Mouse (Mus musculus) neural tube, embryonic 15.5 days (tissue): ENCODE data around the gene Sept9. TPM values are rescaled to one million over a fixed set of nuclear protein-coding genes. Genes with fewer than 3 reads are reported as not detected.

Source experiments
- ATAC-seq: fragments of 200-750 bp; cut with Nextera tagmentation; 2 replicates; pipeline ENCODE4 v1.8.0; 2017; ENCODE audit warnings: mild to moderate bottlenecking, moderate TSS enrichment, moderate library complexity; ENCODE audit not compliant: low FRiP score
- H3K27ac ChIP-seq: fragments of 300-500 bp; sonication (generic); replicated peaks from 2 replicates; pipeline ENCODE4 v1.5.1; 2015; ENCODE audit warnings: mild to moderate bottlenecking, inconsistent platforms
- H3K27me3 ChIP-seq: fragments of 300-500 bp; sonication (generic); replicated peaks from 2 replicates; pipeline ENCODE4 v1.6.1; 2015; ENCODE audit warnings: inconsistent platforms
- H3K36me3 ChIP-seq: fragments of 300-500 bp; sonication (generic); 2 replicates; pipeline ENCODE4 v1.6.1; 2015; ENCODE audit warnings: inconsistent platforms
- H3K4me1 ChIP-seq: fragments of 300-500 bp; sonication (generic); 2 replicates; pipeline ENCODE4 v1.6.1; 2015; ENCODE audit warnings: inconsistent platforms
- H3K4me2 ChIP-seq: fragments of 300-500 bp; sonication (generic); 2 replicates; pipeline ENCODE4 v1.6.1; 2015; ENCODE audit warnings: inconsistent platforms, mild to moderate bottlenecking, moderate library complexity
- H3K4me3 ChIP-seq: fragments of 300-500 bp; sonication (generic); replicated peaks from 2 replicates; pipeline ENCODE4 v1.5.1; 2015; ENCODE audit warnings: mild to moderate bottlenecking, inconsistent platforms
- H3K9ac ChIP-seq: fragments of 300-500 bp; sonication (generic); replicated peaks from 2 replicates; pipeline ENCODE4 v1.6.1; 2015; ENCODE audit warnings: mild to moderate bottlenecking, inconsistent platforms
- H3K9me3 ChIP-seq: fragments of 300-500 bp; sonication (generic); replicated peaks from 2 replicates; pipeline ENCODE4 v1.6.1; 2016; ENCODE audit warnings: inconsistent platforms
- WGBS: fragments of 180-500 bp; shearing (Covaris S2); methylation state at CpG from one replicate; pipeline ENCODE4 v1.1.7; 2015; ENCODE audit warnings: mixed read lengths; 5-methylcytosine and 5-hydroxymethylcytosine counted together
- polyA plus RNA-seq: library from polyadenylated mRNA; unstranded; fragments of >200 nt; fragmentation: Nextera tagmentation; extraction: Ambion mirVana; gene quantifications from 2 replicates; pipeline ENCODE4 v1.2.1, GENCODE M21; 2015

Sept9 gene
- polyA plus RNA-seq, 1 experiment from 2014 or later: 92.2 TPM

DNA sequence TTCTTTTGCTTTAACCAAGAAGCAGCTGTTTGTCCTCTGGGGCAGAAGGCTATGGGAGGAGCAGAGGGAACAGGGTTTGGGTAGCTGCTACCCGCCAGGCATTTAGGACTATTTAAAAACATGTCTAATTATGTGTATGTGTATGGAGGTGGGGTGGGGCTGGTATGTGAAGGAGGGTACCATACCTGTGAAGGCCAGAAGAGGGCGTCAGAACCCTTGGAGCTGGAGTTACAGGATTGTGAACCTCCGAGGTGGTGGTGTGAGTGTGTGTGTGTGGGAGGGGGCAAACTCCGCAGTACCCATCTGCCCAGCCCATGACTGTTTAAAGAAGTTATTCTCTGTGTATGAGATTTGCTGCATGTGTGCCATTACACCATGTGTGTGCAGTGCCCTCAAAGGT, 25.3 kb downstream of the Sept9 start:
- Histone ChIP-seq H3K9ac (no peak overlapping the region), H3K27me3 (no peaks in the 10 kb centered on the region), H3K4me3 (no peak overlapping the region), H3K9me3 (no peaks in the 10 kb centered on the region), H3K36me3 (no peaks in the 10 kb centered on the region), H3K4me2 (no peak overlapping the region), H3K4me1 (no peaks in the 10 kb centered on the region), H3K27ac (no peak overlapping the region)
- whole genome bisulfite sequencing: 56% methylated on average over 4 of the region's 4 CpGs
- ATAC-seq: no peak

- Histone ChIP-seq H3K9me3 (no peaks in the 10 kb centered on the region), H3K36me3 (no peaks in the 10 kb centered on the region), H3K4me2 (no peak overlapping the region), H3K27ac (no peak overlapping the region), H3K4me3 (no peak overlapping the region), H3K4me1 (no peaks in the 10 kb centered on the region), H3K27me3 (no peaks in the 10 kb centered on the region), H3K9ac (no peak overlapping the region)
- WGBS: 81% methylated on average over 15 of the region's 15 CpGs
- no peak for ATAC-seq
Measured at GRCm38 (mm10) chr11:117225531-117226213, 26.2 kb downstream of the Sept9 start.

GRCm38 (mm10) chr11:117226214-117226535, 26.7 kb downstream of the Sept9 start:
- ATAC-seq: no peak
- Histone ChIP-seq H3K27ac (no peak overlapping the region), H3K4me1 (no peaks in the 10 kb centered on the region), H3K9me3 (no peaks in the 10 kb centered on the region), H3K4me3 (no peak overlapping the region), H3K27me3 (no peaks in the 10 kb centered on the region), H3K36me3 (no peaks in the 10 kb centered on the region), H3K9ac (no peak overlapping the region), H3K4me2 (no peak overlapping the region)
- WGBS: 63% methylated on average over 5 of the region's 5 CpGs

GRCm38 (mm10) chr11:117228139-117228538, 28.7 kb downstream of the Sept9 start:
- Histone ChIP-seq H3K4me2 (no peak overlapping the region), H3K27me3 (no peaks in the 10 kb centered on the region), H3K9ac (no peak overlapping the region), H3K9me3 (no peaks in the 10 kb centered on the region), H3K4me3 (no peak overlapping the region), H3K36me3 (no peaks in the 10 kb centered on the region), H3K4me1 (peaks cover 10% of the 10 kb centered on the region; the same call in 1 of the 2 replicates), H3K27ac (no peak overlapping the region)
- ATAC-seq: no peak
- 67% methylated on average over 10 of the region's 10 CpGs for WGBS

GRCm38 (mm10) chr11:117231551-117231950, 32.1 kb downstream of the Sept9 start:
- no peak overlapping the region for H3K9ac ChIP-seq
- H3K27ac ChIP-seq: no peak overlapping the region
- peak overlapping the region; percentile 52 for H3K4me2 ChIP-seq
- H3K9me3 ChIP-seq: no peaks in the 10 kb centered on the region
- H3K4me3 ChIP-seq: no peak overlapping the region
- H3K27me3 ChIP-seq: no peaks in the 10 kb centered on the region
- H3K36me3 ChIP-seq: no peaks in the 10 kb centered on the region
- 67% methylated on average over 11 of the region's 11 CpGs for WGBS
- ATAC-seq: no peak
- peaks cover 26% of the 10 kb centered on the region for H3K4me1 ChIP-seq

GRCm38 (mm10) chr11:117232032-117232431, 32.6 kb downstream of the Sept9 start:
- WGBS: 33% methylated on average over 19 of the region's 19 CpGs
- H3K4me2 ChIP-seq: peak overlapping the region; percentile 52
- no peaks in the 10 kb centered on the region for H3K27me3 ChIP-seq
- H3K9ac ChIP-seq: 0 out of 2 replicates have a peak overlapping the region, but pooled peaks have one; percentile 26
- no peak overlapping the region for H3K27ac ChIP-seq
- peaks cover 26% of the 10 kb centered on the region for H3K4me1 ChIP-seq
- H3K4me3 ChIP-seq: peak overlapping the region; percentile 26
- no peaks in the 10 kb centered on the region for H3K9me3 ChIP-seq
- H3K36me3 ChIP-seq: no peaks in the 10 kb centered on the region
- no peak for ATAC-seq

- H3K27me3 ChIP-seq: no peaks in the 10 kb centered on the region
- no peaks in the 10 kb centered on the region for H3K9me3 ChIP-seq
- no peak overlapping the region for H3K4me3 ChIP-seq
- 60% methylated on average over 10 of the region's 10 CpGs for WGBS
- H3K36me3 ChIP-seq: no peaks in the 10 kb centered on the region
- H3K4me1 ChIP-seq: peaks cover 26% of the 10 kb centered on the region
- 0 out of 2 replicates have a peak overlapping the region, but pooled peaks have one; percentile 15 for H3K4me2 ChIP-seq
- H3K27ac ChIP-seq: no peak overlapping the region
- no peak overlapping the region for H3K9ac ChIP-seq
- ATAC-seq: no peak
Measured at GRCm38 (mm10) chr11:117232886-117233458, 33.5 kb downstream of the Sept9 start.

- WGBS: 70% methylated on average over 8 of the region's 8 CpGs
- H3K4me3 ChIP-seq: no peak overlapping the region
- H3K27ac ChIP-seq: no peak overlapping the region
- H3K4me1 ChIP-seq: peaks cover 29% of the 10 kb centered on the region
- no peaks in the 10 kb centered on the region for H3K27me3 ChIP-seq
- H3K9me3 ChIP-seq: no peaks in the 10 kb centered on the region
- H3K9ac ChIP-seq: no peak overlapping the region
- H3K4me2 ChIP-seq: 0 out of 2 replicates have a peak overlapping the region, but pooled peaks have one; percentile 15
- no peak for ATAC-seq
- H3K36me3 ChIP-seq: no peaks in the 10 kb centered on the region
Measured at GRCm38 (mm10) chr11:117233818-117234217, 34.4 kb downstream of the Sept9 start.

GRCm38 (mm10) chr11:117235086-117235897, 35.8 kb downstream of the Sept9 start:
- H3K27ac ChIP-seq: 0 out of 2 replicates have a peak overlapping the region, but pooled peaks have one; percentile 10
- H3K4me2 ChIP-seq: no peak overlapping the region
- WGBS: 52% methylated on average over 12 of the region's 12 CpGs
- ATAC-seq: no peak
- no peak overlapping the region for H3K9ac ChIP-seq
- H3K4me3 ChIP-seq: no peak overlapping the region
- no peaks in the 10 kb centered on the region for H3K27me3 ChIP-seq
- no peaks in the 10 kb centered on the region for H3K36me3 ChIP-seq
- no peaks in the 10 kb centered on the region for H3K9me3 ChIP-seq
- peaks cover 29% of the 10 kb centered on the region for H3K4me1 ChIP-seq

GRCm38 (mm10) chr11:117235898-117236459, 36.5 kb downstream of the Sept9 start:
- WGBS: 23% methylated on average over 9 of the region's 9 CpGs
- H3K27ac ChIP-seq: peak overlapping the region; percentile 37; the same call in 1 of the 2 replicates
- no peak overlapping the region for H3K4me3 ChIP-seq
- peaks cover 29% of the 10 kb centered on the region for H3K4me1 ChIP-seq
- no peaks in the 10 kb centered on the region for H3K9me3 ChIP-seq
- H3K27me3 ChIP-seq: no peaks in the 10 kb centered on the region
- ATAC-seq: no peak
- no peak overlapping the region for H3K9ac ChIP-seq
- H3K4me2 ChIP-seq: no peak overlapping the region
- H3K36me3 ChIP-seq: no peaks in the 10 kb centered on the region

- Histone ChIP-seq H3K9me3 (no peaks in the 10 kb centered on the region), H3K4me1 (peaks cover 19% of the 10 kb centered on the region), H3K9ac (no peak overlapping the region), H3K36me3 (no peaks in the 10 kb centered on the region), H3K27ac (no peak overlapping the region), H3K4me3 (no peak overlapping the region), H3K27me3 (no peaks in the 10 kb centered on the region), H3K4me2 (no peak overlapping the region)
- ATAC-seq: peak; percentile 75; the same call in 1 of the 2 replicates
- WGBS: 0% methylated on average over 4 of the region's 4 CpGs
Measured at GRCm38 (mm10) chr11:117238169-117238568, 38.7 kb downstream of the Sept9 start.
